Mouse (Mus musculus): ENCODE measurements around the gene Ttyh3. TPM values are rescaled to one million over a fixed set of nuclear protein-coding genes. Genes with fewer than 3 reads are reported as not detected.

Ttyh3 gene
- polyA plus RNA-seq, 1 experiment from 2014 or later, result 16.3 TPM

- Histone ChIP-seq H3K9me3 (replicated peaks; ENCODE audit: control insufficient read depth, low read length) (no peaks in the 10 kb centered on the region), H3K9ac (ENCODE audit: low read length) (no peak overlapping the region), H3K4me1 (ENCODE audit: control insufficient read depth, insufficient read depth, low read length) (peaks cover 15% of the 10 kb centered on the region), H3K27ac (ENCODE audit: low read length) (no peak overlapping the region), H3K36me3 (ENCODE audit: control insufficient read depth, insufficient read depth) (no peaks in the 10 kb centered on the region), H3K27me3 (ENCODE audit: control insufficient read depth, insufficient read depth, low read length) (peaks cover 30% of the 10 kb centered on the region), H3K4me3 (ENCODE audit: low read length) (no peak overlapping the region), H3K4me2 (ENCODE audit: low read depth, low read length) (no peak overlapping the region)
- 62% methylated on average over 2 of the region's 2 CpGs for WGBS
- no peak for ATAC-seq (replicated peaks; ENCODE audit: extremely low read depth, insufficient read depth, low FRiP score)
These were observed 46.3 kb downstream of the Ttyh3 start for GRCm38 (mm10) chr5:140602540-140602939.

GRCm38 (mm10) chr5:140601712-140602111 lies 47.1 kb downstream of the Ttyh3 start:
- H3K4me3 ChIP-seq (ENCODE audit: low read length), result no peak overlapping the region
- H3K27me3 ChIP-seq (ENCODE audit: control insufficient read depth, insufficient read depth, low read length), result peaks cover 22% of the 10 kb centered on the region
- H3K9ac ChIP-seq (ENCODE audit: low read length), result no peak overlapping the region
- WGBS, result 70% methylated on average over 12 of the region's 12 CpGs
- H3K36me3 ChIP-seq (ENCODE audit: control insufficient read depth, insufficient read depth), result no peaks in the 10 kb centered on the region
- no peak for ATAC-seq (replicated peaks; ENCODE audit: extremely low read depth, insufficient read depth, low FRiP score)
- no peaks in the 10 kb centered on the region for H3K9me3 ChIP-seq (replicated peaks; ENCODE audit: control insufficient read depth, low read length)
- H3K27ac ChIP-seq (ENCODE audit: low read length), result no peak overlapping the region
- H3K4me2 ChIP-seq (ENCODE audit: low read depth, low read length), result no peak overlapping the region
- H3K4me1 ChIP-seq (ENCODE audit: control insufficient read depth, insufficient read depth, low read length), result peaks cover 7% of the 10 kb centered on the region

GRCm38 (mm10) chr5:140599939-140600338 lies 48.9 kb downstream of the Ttyh3 start:
- no peak for ATAC-seq (replicated peaks; ENCODE audit: extremely low read depth, insufficient read depth, low FRiP score)
- Histone ChIP-seq H3K9me3 (replicated peaks; ENCODE audit: control insufficient read depth, low read length) (no peaks in the 10 kb centered on the region), H3K4me2 (ENCODE audit: low read depth, low read length) (no peak overlapping the region), H3K27ac (ENCODE audit: low read length) (no peak overlapping the region), H3K4me1 (ENCODE audit: control insufficient read depth, insufficient read depth, low read length) (peaks cover 2% of the 10 kb centered on the region; the same call in 1 of the 2 replicates), H3K36me3 (ENCODE audit: control insufficient read depth, insufficient read depth) (no peaks in the 10 kb centered on the region), H3K4me3 (ENCODE audit: low read length) (no peak overlapping the region), H3K9ac (ENCODE audit: low read length) (no peak overlapping the region), H3K27me3 (ENCODE audit: control insufficient read depth, insufficient read depth, low read length) (peaks cover 5% of the 10 kb centered on the region)
- 68% methylated on average over 5 of the region's 5 CpGs for WGBS

GRCm38 (mm10) chr5:140597787-140598186 lies 51.0 kb downstream of the Ttyh3 start:
- no peak for ATAC-seq (replicated peaks; ENCODE audit: extremely low read depth, insufficient read depth, low FRiP score)
- H3K9ac ChIP-seq (ENCODE audit: low read length), result no peak overlapping the region
- no peak overlapping the region for H3K4me3 ChIP-seq (ENCODE audit: low read length)
- no peaks in the 10 kb centered on the region for H3K9me3 ChIP-seq (replicated peaks; ENCODE audit: control insufficient read depth, low read length)
- H3K27me3 ChIP-seq (ENCODE audit: control insufficient read depth, insufficient read depth, low read length), result no peaks in the 10 kb centered on the region
- WGBS, result 83% methylated on average over 4 of the region's 4 CpGs
- no peaks in the 10 kb centered on the region for H3K36me3 ChIP-seq (ENCODE audit: control insufficient read depth, insufficient read depth)
- H3K4me2 ChIP-seq (ENCODE audit: low read depth, low read length), result no peak overlapping the region
- H3K4me1 ChIP-seq (ENCODE audit: control insufficient read depth, insufficient read depth, low read length), result peaks cover 2% of the 10 kb centered on the region; the same call in 1 of the 2 replicates
- H3K27ac ChIP-seq (ENCODE audit: low read length), result no peak overlapping the region; the same call in 1 of the 2 replicates

- no peaks in the 10 kb centered on the region for H3K36me3 ChIP-seq (ENCODE audit: control insufficient read depth, insufficient read depth)
- H3K4me3 ChIP-seq (ENCODE audit: low read length), result no peak overlapping the region
- WGBS, result 45% methylated on average over 18 of the region's 18 CpGs
- H3K4me2 ChIP-seq (ENCODE audit: low read depth, low read length), result peak overlapping the region; percentile 1; the same call in 1 of the 2 replicates
- peak overlapping the region; percentile 60 for H3K27ac ChIP-seq (ENCODE audit: low read length)
- no peaks in the 10 kb centered on the region for H3K27me3 ChIP-seq (ENCODE audit: control insufficient read depth, insufficient read depth, low read length)
- ATAC-seq (replicated peaks; ENCODE audit: extremely low read depth, insufficient read depth, low FRiP score), result peak; percentile 46
- H3K9ac ChIP-seq (ENCODE audit: low read length), result peak overlapping the region; percentile 26; the same call in 1 of the 2 replicates
- H3K4me1 ChIP-seq (ENCODE audit: control insufficient read depth, insufficient read depth, low read length), result peaks cover 2% of the 10 kb centered on the region; the same call in 1 of the 2 replicates
- H3K9me3 ChIP-seq (replicated peaks; ENCODE audit: control insufficient read depth, low read length), result no peaks in the 10 kb centered on the region
These were observed 51.8 kb downstream of the Ttyh3 start for GRCm38 (mm10) chr5:140596927-140597588.

- Histone ChIP-seq H3K9me3 (replicated peaks; ENCODE audit: control insufficient read depth, low read length) (no peaks in the 10 kb centered on the region), H3K4me2 (ENCODE audit: low read depth, low read length) (no peak overlapping the region; the same call in 1 of the 2 replicates), H3K36me3 (ENCODE audit: control insufficient read depth, insufficient read depth) (no peaks in the 10 kb centered on the region), H3K27me3 (ENCODE audit: control insufficient read depth, insufficient read depth, low read length) (no peaks in the 10 kb centered on the region), H3K27ac (ENCODE audit: low read length) (peak overlapping the region; percentile 60), H3K9ac (ENCODE audit: low read length) (no peak overlapping the region), H3K4me3 (ENCODE audit: low read length) (no peak overlapping the region), H3K4me1 (ENCODE audit: control insufficient read depth, insufficient read depth, low read length) (peaks cover 2% of the 10 kb centered on the region; the same call in 1 of the 2 replicates)
- peak; percentile 34; the same call in 1 of the 2 replicates for ATAC-seq (replicated peaks; ENCODE audit: extremely low read depth, insufficient read depth, low FRiP score)
- WGBS, result 48% methylated on average over 3 of the region's 3 CpGs
These were observed 52.4 kb downstream of the Ttyh3 start for GRCm38 (mm10) chr5:140596426-140596825.

- H3K9me3 ChIP-seq (replicated peaks; ENCODE audit: control insufficient read depth, low read length), result no peaks in the 10 kb centered on the region
- H3K4me3 ChIP-seq (ENCODE audit: low read length), result no peak overlapping the region
- H3K36me3 ChIP-seq (ENCODE audit: control insufficient read depth, insufficient read depth), result no peaks in the 10 kb centered on the region
- no peak for ATAC-seq (replicated peaks; ENCODE audit: extremely low read depth, insufficient read depth, low FRiP score)
- 69% methylated on average over 5 of the region's 5 CpGs for WGBS
- peaks cover 2% of the 10 kb centered on the region; the same call in 1 of the 2 replicates for H3K4me1 ChIP-seq (ENCODE audit: control insufficient read depth, insufficient read depth, low read length)
- no peak overlapping the region for H3K9ac ChIP-seq (ENCODE audit: low read length)
- no peak overlapping the region for H3K27ac ChIP-seq (ENCODE audit: low read length)
- H3K27me3 ChIP-seq (ENCODE audit: control insufficient read depth, insufficient read depth, low read length), result no peaks in the 10 kb centered on the region
- no peak overlapping the region for H3K4me2 ChIP-seq (ENCODE audit: low read depth, low read length)
These were observed 54.0 kb downstream of the Ttyh3 start for GRCm38 (mm10) chr5:140594846-140595245.

GRCm38 (mm10) chr5:140589082-140589774 lies 59.6 kb downstream of the Ttyh3 start:
- Histone ChIP-seq H3K4me1 (ENCODE audit: control insufficient read depth, insufficient read depth, low read length) (no peaks in the 10 kb centered on the region), H3K9me3 (replicated peaks; ENCODE audit: control insufficient read depth, low read length) (no peaks in the 10 kb centered on the region), H3K36me3 (ENCODE audit: control insufficient read depth, insufficient read depth) (no peaks in the 10 kb centered on the region), H3K27ac (ENCODE audit: low read length) (no peak overlapping the region), H3K9ac (ENCODE audit: low read length) (no peak overlapping the region), H3K4me2 (ENCODE audit: low read depth, low read length) (no peak overlapping the region), H3K4me3 (ENCODE audit: low read length) (no peak overlapping the region), H3K27me3 (ENCODE audit: control insufficient read depth, insufficient read depth, low read length) (no peaks in the 10 kb centered on the region)
- whole genome bisulfite sequencing, result 84% methylated on average over 16 of the region's 16 CpGs
- no peak for ATAC-seq (replicated peaks; ENCODE audit: extremely low read depth, insufficient read depth, low FRiP score)

- H3K36me3 ChIP-seq (ENCODE audit: control insufficient read depth, insufficient read depth), result no peaks in the 10 kb centered on the region
- no peaks in the 10 kb centered on the region for H3K9me3 ChIP-seq (replicated peaks; ENCODE audit: control insufficient read depth, low read length)
- no peak overlapping the region for H3K9ac ChIP-seq (ENCODE audit: low read length)
- no peak overlapping the region for H3K4me3 ChIP-seq (ENCODE audit: low read length)
- no peak for ATAC-seq (replicated peaks; ENCODE audit: extremely low read depth, insufficient read depth, low FRiP score)
- H3K27me3 ChIP-seq (ENCODE audit: control insufficient read depth, insufficient read depth, low read length), result peaks cover 4% of the 10 kb centered on the region; the same call in 1 of the 2 replicates
- H3K4me1 ChIP-seq (ENCODE audit: control insufficient read depth, insufficient read depth, low read length), result peaks cover 5% of the 10 kb centered on the region; the same call in 1 of the 2 replicates
- WGBS, result 56% methylated on average over 6 of the region's 6 CpGs
- H3K4me2 ChIP-seq (ENCODE audit: low read depth, low read length), result no peak overlapping the region
- H3K27ac ChIP-seq (ENCODE audit: low read length), result no peak overlapping the region
These were observed 65.0 kb downstream of the Ttyh3 start for GRCm38 (mm10) chr5:140583732-140584368.
